Mouse (Mus musculus) heart, postnatal 25 days (tissue): Measurements from ENCODE around the gene Uhrf2. TPM values are rescaled to one million over a fixed set of nuclear protein-coding genes. Genes with fewer than 3 reads are reported as not detected.
A peak's percentile ranks its signal among the peaks of the same experiment; 100 is the strongest.
"Not testable (repeated sequence)": the region's sequence is repeated elsewhere in the genome, so short reads cannot be mapped to it uniquely, and the experiment has no call there.

Source experiments
- DNase-seq: peaks from one replicate; pipeline ENCODE4 v3.0.0; 2022; ENCODE audit warnings: low spot score
- intact Hi-C: fragments of 180-260 bp; cut with DNase I; formaldehyde crosslinking; loops from one replicate; pipeline ENCODE4 v1.15.1; 2025
- total RNA-seq, 2 experiments: library from RNA; stranded (reverse); gene quantifications; 2 replicates each; pipeline ENCODE4 v1.2.3; 2021

Uhrf2 gene
- total RNA-seq, result 10 to 100 TPM; 21.2 to 25.5 TPM

DNA sequence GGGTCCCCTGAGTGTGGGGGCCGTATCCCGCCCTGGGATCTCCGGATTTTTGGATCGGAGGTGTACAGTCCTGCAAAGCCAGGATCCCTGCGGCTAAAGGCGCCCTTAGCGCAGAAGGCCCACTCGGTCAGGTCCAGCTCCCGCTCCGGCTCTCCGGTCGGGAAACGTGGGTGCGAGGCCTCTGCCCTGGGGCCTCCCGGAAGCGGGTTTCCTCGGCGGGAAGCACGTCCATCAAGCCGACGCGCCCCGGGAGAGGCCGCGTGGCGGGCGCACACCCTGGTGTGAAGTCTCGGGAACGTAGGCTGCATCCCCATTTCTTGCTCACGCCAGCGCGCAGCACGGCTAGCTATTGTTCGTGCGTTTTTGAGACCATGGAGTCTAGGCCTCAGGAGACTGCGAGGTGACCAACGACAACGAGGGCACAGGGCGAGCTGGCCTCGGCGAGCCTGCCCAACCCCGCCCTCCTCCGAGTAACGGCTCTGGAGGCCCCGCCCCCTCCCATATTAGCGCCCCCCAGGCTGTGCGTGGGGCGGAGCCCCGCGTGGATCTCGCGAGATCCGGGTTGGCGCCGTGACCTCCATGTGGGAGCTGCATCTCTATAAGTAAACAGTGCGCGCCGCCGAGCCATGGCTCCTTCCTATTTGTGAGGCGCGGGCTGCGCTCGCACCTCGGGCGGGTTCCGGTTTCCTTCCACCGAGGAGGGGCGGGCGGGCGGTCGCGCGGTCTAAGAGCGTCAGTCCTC lies at the start of gene Uhrf2:
TSS of gene Uhrf2 (plus strand) at position 620 of the 742 bp plus-strand sequence.
- intact Hi-C loops, result loop anchor here (5.0 kb wide), 2 partner anchors 47 to 218 kb away; partner anchors contain the start of gene Ranbp6
- peak; percentile 92 for DNase-seq

DNA sequence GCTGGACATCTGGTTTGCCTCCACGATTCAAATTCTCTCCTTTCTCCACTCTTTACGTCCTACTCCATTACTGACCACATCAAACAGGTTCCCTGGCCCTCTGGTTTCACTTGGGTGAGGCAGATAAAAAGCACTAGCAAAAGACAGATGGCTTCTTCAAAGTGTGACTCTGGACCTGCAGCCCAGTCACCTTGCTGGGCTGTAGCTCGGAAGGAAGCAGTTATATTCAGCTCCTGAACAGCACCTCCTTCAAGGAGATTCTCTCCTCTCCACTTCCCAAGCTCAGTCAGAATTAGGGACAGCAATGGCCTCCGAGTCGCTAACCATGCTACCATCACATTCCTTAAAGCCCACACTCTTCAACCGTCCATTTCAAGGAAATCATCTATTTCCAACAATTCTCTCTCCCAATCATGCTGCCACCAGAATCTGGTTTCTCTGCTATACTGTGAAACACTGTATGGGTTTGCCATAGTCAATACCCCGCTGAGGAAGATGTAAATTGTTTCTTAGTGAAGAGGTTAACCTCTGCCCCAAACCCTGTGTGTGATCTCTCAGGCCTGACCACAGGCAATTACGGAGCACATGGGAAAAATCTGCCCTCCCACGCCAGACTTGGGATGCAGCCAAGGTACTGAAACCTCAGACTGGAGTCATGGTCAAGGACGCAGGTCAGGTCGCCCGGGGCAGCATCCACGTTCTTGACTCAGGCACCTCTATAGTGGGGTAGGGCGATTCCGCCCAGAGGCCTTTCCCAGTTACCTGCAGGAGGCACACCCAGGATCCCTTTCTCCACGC lies 45.9 kb upstream of the Uhrf2 start:
- no peak for DNase-seq
- intact Hi-C loops, result no loop called here

DNA sequence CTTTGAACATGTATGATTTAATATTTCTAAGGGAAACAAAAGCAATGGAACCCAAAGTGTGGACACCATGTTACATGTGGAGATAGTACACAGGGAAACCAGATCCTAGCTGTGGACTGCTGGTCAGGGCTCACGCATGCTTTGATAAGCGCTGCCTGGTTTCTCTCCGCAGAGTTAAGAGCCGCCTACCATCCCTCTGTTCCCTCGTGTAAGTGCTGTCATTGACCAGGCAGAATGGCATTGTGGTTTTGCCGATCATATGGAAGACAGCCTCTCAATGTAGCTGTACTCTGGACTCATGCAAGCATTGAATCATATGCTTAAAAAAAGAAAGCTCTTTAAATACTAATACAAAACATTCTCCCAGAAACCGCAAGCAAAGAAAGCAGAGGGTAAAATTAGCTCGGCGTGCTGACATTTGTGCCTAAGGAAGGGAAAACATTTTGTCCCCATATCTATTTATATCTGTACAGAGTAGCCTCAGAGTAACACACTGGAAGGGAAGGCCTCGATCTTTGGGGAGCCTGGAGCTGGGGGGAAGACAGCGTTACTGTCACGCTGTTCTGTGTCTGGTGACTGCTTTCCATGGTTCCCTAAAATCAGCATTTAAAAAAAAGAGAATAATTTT lies 43.7 kb upstream of the Uhrf2 start:
- no peak for DNase-seq
- intact Hi-C loops, result no loop called here

DNA sequence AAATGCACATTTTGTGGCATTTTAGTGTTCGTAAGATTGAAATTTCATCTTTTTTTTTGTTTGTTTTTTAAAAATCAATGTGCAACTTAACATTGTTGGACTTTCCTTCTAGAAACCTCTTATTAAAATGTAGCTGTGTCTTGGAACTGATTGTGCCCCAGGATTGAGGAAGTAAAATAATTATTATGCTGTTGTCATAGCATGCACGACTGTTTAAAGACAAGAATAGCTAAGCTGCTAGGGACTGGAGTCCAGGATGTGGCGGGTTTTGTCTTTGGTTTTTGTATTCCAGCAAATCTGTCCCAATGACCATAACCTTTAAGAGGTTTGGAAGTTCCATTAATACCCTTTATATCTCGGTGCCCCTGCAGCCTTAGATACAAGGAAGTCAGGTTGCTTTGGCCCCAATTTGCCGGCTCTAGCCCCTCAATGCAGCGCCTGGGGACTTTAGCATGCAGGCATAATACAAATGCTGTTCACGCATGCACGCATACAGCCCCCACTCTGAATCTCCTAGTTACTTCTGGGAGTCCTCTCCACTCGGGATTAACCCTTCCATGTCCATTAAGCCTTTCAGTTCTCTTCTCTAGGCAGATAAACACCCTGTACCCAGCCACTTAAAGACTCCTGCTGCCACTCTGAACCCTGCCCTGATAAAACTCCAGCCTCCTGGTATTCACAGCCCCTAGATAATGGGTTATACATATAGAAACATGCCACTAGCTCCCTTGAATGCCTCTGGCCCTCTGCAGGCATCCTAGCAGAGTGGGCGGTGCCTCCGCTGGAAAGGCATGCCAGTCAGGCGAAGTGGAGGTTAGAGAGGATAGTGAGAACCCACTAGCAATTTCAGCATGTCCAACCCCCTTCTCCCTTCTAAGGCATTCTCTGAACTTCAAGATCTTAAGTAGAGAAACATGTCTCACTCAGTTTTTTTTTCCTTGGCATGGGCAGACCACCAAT lies 29.6 kb upstream of the Uhrf2 start:
- DNase-seq, result no peak
- intact Hi-C loops, result no loop called here

DNA sequence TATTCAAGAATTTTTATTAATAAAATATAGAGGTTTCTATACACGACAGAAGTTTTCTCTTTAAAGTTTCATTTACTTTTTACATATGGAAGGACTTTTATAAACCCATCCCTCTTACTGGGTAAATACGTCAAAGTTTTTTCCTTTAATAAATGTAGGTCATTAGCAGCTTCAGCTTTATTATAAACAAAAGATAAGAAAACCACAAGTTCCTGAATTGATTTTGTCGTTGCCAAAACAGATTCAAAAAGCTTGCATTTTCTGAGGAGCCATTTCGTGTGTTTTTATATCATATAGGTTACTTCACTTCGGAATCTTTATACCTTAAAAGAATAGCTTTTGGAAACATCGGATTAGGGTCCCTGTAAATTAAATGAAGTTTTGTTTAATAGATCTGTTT lies 28.8 kb upstream of the Uhrf2 start:
- DNase-seq, result no peak

DNA sequence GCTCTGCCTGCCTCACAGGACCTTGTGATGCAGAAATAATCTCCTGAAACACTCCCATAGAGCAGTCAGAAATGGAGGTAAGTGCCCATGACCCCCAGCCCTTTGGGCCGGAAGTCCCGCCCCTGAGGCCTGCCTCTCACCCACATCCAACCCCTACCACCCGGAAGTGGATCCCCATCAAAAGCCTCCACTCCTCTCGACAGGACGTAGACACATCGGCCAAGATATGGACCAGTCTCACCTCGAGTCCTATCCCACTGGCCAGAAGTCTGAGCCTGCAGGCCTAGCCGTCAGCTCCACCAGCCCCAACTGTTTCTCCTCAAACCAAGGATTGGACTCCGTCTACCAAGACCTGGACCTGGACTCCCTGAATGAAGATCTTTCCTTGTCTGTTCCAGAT lies 26.7 kb upstream of the Uhrf2 start, which contains the start of gene Trpd52l3:
TSS of gene Trpd52l3 (plus strand) at position 170 of the 400 bp plus-strand sequence.
- intact Hi-C loops, result no loop called here
- no peak for DNase-seq

More for the DNA sequence above, 28.8 kb upstream of the Uhrf2 start:
- intact Hi-C loops, result no loop called here

DNA sequence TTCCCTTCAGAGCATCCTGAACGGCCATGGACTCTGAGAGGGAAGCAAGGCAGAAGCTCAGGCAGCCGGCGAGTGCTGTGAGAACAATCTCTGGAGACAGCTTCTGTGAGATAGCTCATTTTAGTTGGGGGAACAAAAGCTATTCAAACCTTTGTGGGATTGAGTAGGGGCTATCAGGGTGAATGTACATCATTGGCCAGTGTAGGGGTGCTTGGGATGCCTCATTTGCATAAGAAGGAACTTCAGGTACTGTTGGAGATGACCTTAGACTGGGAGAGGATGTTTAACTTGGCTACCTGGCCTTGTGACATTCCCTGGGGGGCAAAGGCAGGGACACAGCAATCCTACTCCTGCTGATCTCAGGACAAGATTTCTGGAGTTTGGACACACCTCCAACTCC lies 23.9 kb upstream of the Uhrf2 start:
- intact Hi-C loops, result no loop called here
- DNase-seq, result no peak

DNA sequence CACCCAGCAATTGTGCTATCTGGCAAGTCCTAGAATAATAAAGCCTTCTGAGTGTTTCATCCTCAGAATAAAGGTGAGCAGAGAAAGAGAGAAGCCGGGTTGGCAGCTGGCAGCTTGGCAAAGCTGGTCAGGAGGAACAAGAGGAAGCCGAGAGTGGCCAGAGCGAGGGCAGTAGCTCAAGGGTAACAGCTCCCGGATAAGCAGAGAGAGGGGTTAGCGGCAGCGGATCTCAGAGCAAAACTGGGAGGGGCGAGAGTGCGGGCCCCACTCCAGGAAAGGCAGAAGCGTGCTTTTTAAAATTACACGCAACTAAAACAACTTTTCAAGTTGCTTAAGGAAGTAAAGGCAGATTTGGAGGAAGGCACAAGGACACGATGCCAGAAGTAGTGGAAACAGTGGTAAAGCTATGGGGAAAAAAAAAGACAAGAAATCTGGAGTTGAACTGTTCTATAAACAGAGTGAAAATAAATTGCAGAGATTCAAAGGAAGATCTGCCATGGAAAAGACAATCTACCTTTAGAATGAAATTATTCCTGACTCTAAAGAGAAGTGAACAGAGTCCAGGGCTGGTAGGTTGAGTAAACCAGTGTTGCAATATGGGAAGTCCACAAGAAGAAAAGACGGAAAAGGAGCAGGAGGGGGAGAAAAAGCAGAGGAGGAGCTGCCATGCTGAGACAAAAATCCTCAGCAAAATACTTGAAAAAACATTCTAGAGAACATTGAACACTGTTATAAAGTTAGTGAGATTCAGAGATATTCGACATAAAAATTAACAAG lies 19.6 kb upstream of the Uhrf2 start:
- DNase-seq, result no peak
- intact Hi-C loops, result no loop called here

DNA sequence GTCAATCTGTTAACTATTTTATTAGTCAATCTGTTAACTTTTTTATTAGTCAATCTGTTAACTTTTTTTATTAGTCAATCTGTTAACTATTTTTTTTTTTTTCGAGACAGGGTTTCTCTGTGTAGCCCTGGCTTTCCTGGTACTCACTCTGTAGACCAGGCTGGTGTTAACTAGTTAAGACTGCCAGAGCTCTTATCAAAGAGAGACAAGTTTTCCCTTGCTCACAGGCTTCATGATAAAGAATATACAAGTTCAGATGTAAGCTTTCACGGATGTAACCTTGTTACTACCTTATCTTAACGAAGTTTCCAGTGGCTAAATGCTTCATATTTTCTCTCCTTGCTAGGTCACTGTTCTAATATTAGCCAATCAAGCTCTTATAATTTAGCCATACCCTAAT lies 16.0 kb upstream of the Uhrf2 start:
- intact Hi-C loops, result no loop called here
- DNase-seq, result no peak

DNA sequence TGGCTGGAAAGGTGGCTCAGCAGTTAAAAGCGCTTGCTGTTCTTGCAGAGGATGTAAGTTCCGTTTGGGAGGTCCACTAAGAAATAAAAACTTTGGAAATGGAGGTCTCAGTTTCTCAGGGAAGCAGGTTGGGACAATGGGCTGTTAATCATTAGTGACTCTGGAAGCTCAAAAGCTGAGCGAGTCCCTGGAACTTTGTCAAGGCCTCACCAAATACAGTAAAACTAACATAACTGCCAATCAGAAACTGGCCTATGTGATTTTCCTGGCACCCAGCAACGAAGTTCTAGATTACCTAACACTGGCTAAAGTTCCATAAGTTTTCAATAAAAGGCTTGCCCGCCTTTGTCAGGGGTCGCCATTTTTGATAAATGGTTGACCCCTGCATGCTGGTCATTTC lies 14.2 kb upstream of the Uhrf2 start:
- DNase-seq, result no peak
- intact Hi-C loops, result no loop called here

- DNase-seq, intact Hi-C loops: not testable (repeated sequence)
Measured at GRCm38 (mm10) chr19:30023419-30023818, 6.9 kb upstream of the Uhrf2 start.

DNA sequence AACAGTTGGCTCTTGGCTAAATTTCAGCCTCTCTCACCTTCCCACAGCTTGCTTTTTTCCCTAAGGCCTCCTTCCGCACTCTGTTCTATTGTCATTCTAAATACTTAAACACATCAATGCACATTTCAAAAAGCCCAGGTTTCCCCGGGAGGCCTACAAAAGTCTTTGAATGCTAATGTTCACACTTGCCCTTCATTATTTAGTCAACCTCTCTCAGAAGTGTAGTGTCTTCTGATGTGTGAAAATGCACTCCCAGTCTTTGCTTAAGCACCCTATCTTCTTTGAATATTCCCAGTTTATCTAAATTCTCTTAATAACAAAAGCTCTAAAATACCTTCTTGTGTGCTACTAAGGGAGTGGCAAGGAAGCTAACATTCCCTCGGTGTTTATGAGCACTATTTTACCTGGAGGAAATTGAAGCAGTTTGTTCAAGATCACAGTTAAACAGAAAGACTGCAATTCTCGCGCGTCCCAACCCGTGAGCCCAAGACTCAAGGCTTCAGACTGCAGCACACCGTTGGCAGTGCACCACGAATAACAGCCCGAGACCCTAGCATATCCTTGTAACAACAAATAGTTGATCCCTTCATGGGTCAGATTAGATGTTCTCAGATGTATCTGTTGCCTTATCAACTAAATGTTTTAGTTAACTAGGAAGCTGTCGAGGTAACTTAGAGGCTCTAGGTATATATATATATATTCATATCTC lies 1.2 kb upstream of the Uhrf2 start:
- no peak for DNase-seq
- intact Hi-C loops, result no loop called here

DNA sequence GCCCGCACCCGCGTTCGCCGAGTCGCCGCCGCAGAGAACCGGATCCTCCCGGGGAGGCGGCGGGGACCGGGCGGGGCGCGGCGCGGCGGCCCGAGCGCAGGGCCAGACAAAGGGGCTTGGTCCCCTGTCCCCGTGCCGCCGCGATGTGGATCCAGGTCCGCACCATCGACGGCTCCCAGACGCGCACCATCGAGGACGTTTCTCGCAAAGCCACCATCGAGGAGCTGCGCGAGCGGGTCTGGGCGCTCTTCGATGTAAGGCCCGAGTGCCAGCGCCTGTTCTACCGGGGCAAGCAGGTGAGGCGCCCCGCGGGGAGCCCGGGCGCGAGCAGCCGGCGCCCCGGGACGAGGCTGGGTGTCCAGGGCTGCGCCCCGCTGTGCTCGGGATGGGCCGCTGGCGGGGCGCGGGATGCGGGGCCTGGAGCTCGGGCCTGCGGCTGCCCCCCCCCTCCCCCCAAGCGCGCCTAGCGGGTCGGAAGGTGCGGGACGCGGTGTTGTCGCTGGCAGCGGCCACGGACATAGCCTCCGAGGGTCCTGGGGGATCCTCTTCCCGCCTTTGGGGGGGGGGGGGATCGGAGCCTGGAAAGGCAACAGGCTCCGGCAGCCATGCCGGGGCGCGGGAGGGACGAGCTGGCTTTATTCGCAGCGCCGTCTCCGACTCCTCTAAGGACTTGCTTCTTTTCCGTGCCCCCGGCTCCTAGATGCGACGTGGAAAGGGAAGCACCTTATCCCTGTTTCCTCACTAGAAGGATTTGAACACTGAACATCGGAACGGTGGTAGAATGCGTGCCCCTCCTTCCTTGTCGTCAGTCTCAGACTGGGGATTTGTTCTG lies 539 bp downstream of the Uhrf2 start:
- intact Hi-C loops, result loop anchor here (5.0 kb wide), 2 partner anchors 46 to 219 kb away; partner anchors contain the start of gene Ranbp6
- DNase-seq, result no peak

GRCm38 (mm10) chr19:30031468-30031931 lies 1.2 kb downstream of the Uhrf2 start:
- intact Hi-C loops, result loop anchor here (5.0 kb wide), 2 partner anchors 46 to 219 kb away; partner anchors contain the start of gene Ranbp6
- DNase-seq, result no peak

- intact Hi-C loops, result loop anchor here (5.0 kb wide), 2 partner anchors 45 to 220 kb away; partner anchors contain the start of gene Ranbp6
- DNase-seq, result no peak
Measured at GRCm38 (mm10) chr19:30032206-30032605, 1.9 kb downstream of the Uhrf2 start.

DNA sequence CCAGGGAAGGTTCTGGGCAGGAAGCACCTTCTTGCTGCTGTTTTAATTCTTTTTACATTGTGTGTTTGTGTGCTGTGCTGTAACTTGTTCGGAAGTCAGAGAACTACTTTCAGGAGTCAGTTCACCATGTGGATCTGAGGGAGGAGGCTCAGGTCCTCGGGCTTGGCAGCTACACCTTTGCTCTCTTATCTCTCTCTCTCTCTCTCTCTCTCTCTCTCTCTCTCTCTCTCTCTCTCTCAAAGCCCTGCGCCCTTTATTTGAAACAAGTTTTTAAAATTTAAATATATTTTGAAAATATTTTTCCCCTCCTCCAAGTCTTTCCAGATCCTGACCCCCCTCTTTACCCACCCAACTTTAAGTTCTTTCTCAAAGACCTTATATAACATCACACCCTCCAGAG lies 5.0 kb downstream of the Uhrf2 start:
- intact Hi-C loops, result no loop called here
- no peak for DNase-seq

DNA sequence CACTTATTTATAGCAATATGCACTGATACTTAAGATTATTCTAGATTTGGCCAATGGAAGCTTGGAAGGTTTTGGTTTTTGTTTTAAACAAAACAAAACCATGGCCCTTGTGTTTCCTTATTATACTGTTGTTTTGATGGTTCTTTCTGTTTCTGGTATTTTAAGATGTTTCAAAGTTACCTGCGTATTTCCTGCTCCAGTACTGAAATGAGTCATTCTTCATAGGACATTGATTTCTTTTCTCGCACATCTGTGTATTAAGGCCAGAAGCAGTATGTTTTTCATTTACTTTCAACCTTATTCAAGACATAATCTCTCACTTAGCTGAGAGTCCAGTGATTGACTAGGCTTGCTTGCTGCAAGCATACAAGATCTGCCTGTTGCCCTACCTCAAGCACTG lies 13.4 kb downstream of the Uhrf2 start:
- intact Hi-C loops, result no loop called here
- DNase-seq, result no peak
